Mouse (Mus musculus): ENCODE measurements around the gene Plscr4.

Plscr4 gene

DNA sequence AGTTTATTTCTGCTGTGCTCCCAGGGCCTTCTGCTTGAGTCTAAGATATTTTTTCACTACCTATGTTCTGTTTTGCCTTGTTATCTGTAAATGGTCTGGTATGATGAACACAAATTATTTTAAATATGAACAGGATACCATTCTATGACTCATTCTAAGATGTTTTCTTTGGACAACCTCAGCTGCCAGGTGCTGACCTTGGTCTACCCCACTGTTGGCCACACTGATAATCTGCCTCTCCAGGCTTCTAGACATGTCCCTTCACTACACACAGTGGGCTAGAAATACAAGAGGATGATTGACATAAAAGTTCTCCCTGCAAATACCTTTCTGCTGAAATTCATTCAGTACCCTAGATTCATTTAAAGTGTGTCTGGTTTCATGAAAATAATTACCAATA is 54.5 kb downstream of the Plscr4 start:
- no peak for DNase-seq (ENCODE audit: low spot score)

DNA sequence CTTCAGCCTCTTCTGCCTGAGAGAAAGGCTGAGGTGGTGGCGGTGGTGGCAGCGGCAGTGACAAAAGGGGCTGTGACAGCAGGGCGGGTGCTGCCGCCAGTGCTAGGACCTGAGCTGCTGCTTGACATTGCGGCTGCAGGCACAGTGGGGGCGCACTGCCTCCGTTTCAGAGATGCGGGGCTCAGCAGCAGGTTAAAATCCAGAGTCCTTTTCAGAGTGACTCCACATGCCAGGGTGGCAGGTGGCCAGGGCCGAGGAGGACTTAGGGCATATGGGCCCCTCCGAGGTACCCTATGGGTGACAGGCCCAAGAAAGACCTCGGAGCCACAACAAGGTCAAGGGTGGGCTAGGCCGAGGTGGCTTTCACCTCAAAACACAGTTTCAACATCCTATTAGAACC is 59.9 kb downstream of the Plscr4 start:
- DNase-seq (ENCODE audit: low spot score) = no peak

DNA sequence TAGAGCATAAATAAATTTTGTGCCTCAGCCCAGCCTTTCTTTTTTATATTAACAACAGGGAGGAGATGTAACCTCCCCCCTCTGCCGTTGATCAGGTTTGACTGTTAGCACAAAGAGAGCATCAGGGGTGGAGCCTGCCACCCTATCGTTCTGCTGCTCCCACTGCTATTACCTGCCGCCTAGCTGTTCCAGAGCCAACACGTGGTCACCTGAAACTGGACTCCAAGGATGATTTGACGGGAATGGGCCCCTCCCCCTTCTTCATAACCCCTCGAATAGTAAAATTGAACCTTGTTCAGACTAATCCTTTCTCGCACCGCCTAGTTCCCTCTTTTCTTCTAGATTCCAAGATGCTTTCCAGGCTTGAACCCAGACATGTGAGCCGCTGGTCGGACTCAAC is 63.6 kb downstream of the Plscr4 start:
- DNase-seq (ENCODE audit: low spot score) = no peak

DNA sequence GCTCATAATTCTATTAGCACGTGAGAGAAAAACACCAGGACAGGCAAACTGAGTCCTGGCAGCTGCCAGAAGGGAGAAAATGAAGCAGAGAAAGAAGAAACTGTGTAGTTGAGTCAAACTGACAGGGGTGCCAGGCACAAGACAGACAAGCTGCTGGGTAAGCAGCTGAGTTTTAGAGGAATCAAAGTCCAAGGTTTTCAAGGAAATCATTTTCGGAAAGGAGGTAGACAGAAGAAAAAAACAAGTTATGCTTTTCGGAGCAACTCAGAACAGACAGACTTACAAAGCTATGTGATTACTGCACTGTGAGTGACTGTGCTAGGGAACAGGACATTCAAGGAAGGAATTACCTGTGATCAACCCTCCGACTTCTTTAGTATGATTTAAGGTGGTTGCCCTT is 67.3 kb downstream of the Plscr4 start:
- DNase-seq (ENCODE audit: low spot score) = no peak

DNA sequence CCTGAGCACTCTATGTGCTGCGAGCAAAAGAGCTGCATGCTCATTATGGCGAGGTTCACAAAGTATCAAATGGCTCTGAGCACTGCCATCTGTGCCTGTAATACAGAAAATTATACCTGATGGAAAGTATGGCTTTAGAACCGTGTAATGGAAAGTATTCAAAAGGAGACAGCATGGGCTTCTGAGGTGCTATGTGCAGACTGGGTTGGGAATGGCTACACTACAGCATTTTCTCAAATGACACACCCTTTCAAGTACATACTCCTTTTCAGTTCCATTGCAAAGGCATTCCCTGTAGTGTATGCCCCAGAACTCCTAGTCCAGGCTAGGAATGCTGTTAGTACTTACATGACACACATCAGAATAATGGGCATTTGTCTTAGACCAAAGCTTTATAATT is 72.9 kb downstream of the Plscr4 start:
- DNase-seq (ENCODE audit: low spot score) = no peak

DNA sequence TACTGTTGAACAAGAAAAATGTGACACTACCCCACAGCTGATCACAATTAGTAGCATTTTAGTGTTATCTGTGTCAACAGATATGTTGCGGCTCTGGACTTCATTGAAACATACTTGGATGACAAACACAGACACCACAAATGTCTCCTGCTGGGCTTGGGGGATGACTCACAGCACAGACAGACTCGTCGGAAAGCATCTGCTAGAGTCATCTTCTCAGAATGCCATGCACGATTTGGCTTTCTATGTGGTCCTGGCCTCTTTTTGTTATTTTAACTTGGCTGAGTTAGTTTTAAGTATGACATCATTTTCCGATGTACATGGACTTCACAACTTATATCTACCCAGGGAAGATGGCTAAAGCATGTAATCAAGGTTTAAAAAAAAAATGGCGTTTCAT is 80.6 kb downstream of the Plscr4 start:
- no peak for DNase-seq (ENCODE audit: low spot score)

DNA sequence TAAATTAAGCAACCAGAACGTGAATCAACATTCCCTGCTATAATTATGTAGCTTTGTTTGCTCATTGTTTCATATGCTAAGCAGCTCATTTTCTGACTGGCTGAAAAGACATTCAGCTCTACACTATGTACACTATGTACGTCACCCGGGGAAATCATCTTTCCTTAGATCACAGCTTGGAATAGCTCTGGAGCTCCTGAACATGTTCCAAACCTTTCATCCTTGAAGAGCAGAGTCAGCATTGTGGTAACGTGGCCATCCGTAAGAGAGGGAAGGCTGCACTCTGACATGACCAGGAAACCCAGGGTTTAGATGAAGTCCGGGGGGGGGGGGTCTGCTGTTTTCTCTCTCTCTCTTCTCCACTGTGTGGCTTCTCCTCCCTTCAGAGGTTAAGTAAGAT is 81.0 kb downstream of the Plscr4 start:
- no peak for DNase-seq (ENCODE audit: low spot score)
